Mouse (Mus musculus) liver, embryonic 14.5 days (tissue): ENCODE data around the gene C1ql3.

Source experiments
- CTCF ChIP-seq: IDR thresholded peaks from 2 replicates; pipeline ENCODE4 v1.5.1; 2016; ENCODE audit warnings: antibody characterized with exemption, low read depth, control low read depth
- EP300 ChIP-seq: IDR thresholded peaks from 2 replicates; pipeline ENCODE4 v1.6.1; 2016; ENCODE audit warnings: antibody characterized with exemption, low read depth

- TF ChIP-seq CTCF (no peak), EP300 (no peak)
These were observed 3.2 kb downstream of the C1ql3 start for GRCm38 (mm10) chr2:13008433-13008832.
